Mouse (Mus musculus) skeletal muscle tissue, adult 2 months (tissue): ENCODE results near the gene Adamts8.
A peak's percentile ranks its signal among the peaks of the same experiment; 100 is the strongest.

Experiments
- DNase-seq: peaks from one replicate; pipeline ENCODE4 v3.0.0-alpha.2; 2012; ENCODE audit warnings: low read depth, low spot score

The Adamts8 gene

DNA sequence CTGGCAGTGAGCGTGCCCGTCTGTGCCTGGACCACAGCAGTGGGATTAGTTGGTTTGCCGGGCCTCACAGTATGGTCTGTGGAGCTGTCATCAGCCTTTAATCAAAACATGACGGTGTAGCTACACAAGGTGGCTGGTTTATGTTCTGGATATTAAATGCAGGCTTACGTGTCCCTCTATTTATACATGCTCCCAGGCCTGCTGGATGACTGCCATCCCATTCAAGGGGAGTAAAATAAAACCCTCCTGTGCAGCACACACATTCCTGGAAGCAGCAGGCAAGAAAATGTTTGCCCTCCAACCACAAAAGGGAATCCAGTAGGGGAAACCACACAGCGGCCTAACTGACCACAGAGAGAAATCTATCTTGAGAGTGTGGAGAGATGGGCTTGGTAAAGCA is 43.4 kb downstream of the Adamts8 start:
- peak; percentile 61 for DNase-seq

- DNase-seq: no peak
These were observed 50.7 kb downstream of the Adamts8 start for GRCm38 (mm10) chr9:30993106-30993505.

- peak; percentile 62 for DNase-seq
These were observed 54.5 kb downstream of the Adamts8 start for GRCm38 (mm10) chr9:30996590-30997562.

GRCm38 (mm10) chr9:31000641-31001040 is 58.3 kb downstream of the Adamts8 start:
- peak; percentile 48 for DNase-seq

- no peak for DNase-seq
These were observed 60.2 kb downstream of the Adamts8 start for GRCm38 (mm10) chr9:31002528-31002927.

GRCm38 (mm10) chr9:31009334-31009733 is 67.0 kb downstream of the Adamts8 start:
- no peak for DNase-seq

GRCm38 (mm10) chr9:31010040-31010439 is 67.7 kb downstream of the Adamts8 start:
- DNase-seq: no peak

DNA sequence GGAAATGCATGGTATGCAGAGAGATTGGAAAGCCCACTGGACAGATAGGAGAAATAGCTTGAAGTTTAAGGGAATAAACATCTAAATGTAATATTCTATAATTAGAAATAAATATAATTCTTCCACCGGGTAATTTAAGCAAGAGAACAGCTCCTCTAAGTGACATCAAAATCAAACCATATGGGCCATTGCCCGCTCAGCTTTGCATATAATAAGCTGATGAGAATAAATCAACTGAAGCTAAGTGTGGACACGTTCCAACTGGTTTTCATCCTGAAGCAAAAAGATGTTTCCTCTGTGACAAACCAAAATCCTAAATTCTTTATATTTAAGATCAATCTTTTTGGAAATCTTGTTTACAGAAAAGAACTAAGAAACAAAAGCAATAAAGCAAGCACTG is 68.4 kb downstream of the Adamts8 start:
- DNase-seq: no peak

- DNase-seq: no peak
These were observed 69.2 kb downstream of the Adamts8 start for GRCm38 (mm10) chr9:31011533-31011932.

DNA sequence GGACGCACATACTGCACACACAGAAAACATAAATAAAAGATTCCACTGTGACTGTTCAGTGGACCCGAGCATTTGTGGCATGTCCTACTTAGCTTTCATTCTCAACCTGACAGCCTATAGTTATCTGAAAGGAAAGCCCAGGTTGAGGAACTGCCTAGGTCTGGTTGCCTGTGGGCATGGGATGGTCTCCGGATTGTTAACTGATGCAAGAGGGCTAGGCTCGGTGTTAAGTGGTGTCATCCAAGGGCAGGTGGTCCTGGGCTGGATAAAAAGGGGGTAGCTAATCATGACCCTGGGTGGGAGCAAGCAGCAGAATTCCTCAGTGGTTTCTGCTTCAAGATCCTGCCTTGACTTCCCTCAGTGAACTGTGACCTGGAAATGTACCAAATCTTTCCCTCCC is 70.3 kb downstream of the Adamts8 start:
- DNase-seq: no peak

GRCm38 (mm10) chr9:31013415-31013814 is 71.1 kb downstream of the Adamts8 start:
- DNase-seq: no peak
